Mouse (Mus musculus): Measurements from ENCODE around the gene Scimp. TPM values are rescaled to one million over a fixed set of nuclear protein-coding genes. Genes with fewer than 3 reads are reported as not detected.
A peak's percentile ranks its signal among the peaks of the same experiment; 100 is the strongest.

The Scimp gene
- polyA plus RNA-seq (2012; ENCODE audit: insufficient read depth, low replicate concordance): not detected in 2 replicates

DNA sequence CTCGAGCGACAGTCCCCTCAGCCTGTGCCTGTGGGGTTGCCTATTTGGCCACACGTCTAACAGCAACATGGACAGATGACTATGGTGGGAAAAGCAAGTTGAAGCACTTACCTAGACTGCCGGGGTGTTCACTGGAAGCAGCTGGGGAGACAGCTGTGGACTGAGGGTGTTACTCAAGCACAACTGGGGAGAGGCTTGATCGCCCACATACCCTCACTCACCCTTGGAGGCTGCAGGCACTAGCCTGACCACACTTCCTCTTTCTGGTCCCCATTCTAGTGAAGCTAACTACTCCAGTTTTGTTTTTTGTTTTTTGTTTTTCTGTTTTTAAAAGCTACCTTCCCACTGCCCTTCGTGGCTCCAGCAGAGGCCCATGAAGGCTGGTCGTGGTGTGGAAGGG, at the start of gene Scimp:
Scimp (minus strand) TSS at position 222 of the 400 bp plus-strand sequence.
- H3K4me3 ChIP-seq (replicated peaks): peak within 1 kb of the TSS; percentile 33
- peaks cover 7% of the 10 kb centered on the region for H3K9me3 ChIP-seq
- no peaks in the 10 kb centered on the region for H3K36me3 ChIP-seq (replicated peaks; ENCODE audit: low read length)
- peaks cover 40% of the 10 kb centered on the region for H3K27me3 ChIP-seq (replicated peaks)
- H3K4me1 ChIP-seq: peaks cover 45% of the 10 kb centered on the region
- TF ChIP-seq FLI1 (IDR thresholded peaks at IDR 0.05; ENCODE audit: low read length): no peak
- no peak for TF ChIP-seq GATA1 (IDR thresholded peaks at IDR 0.05; ENCODE audit: borderline replicate concordance, low read length)

DNA sequence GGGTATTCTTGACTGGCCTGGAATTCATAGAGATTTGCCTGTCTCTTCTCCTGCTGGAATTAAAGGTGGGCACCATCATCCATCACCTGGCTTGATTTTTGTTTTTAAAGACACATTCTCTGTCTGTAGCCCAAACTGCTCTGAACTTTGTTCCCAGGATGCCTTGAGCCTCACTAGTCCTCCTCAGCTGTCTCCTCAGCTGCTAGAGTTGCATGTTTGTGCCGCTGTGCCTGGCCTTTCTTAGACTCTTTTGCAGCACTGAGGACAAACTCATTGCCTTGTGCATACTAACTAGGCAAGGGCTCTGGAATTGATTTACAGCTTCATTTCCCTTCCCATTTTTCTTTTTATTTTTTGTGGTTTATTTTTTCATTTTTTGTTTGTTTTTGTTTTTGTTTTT, 48.0 kb upstream of the Scimp start:
- H3K4me1 ChIP-seq: peaks cover 29% of the 10 kb centered on the region

DNA sequence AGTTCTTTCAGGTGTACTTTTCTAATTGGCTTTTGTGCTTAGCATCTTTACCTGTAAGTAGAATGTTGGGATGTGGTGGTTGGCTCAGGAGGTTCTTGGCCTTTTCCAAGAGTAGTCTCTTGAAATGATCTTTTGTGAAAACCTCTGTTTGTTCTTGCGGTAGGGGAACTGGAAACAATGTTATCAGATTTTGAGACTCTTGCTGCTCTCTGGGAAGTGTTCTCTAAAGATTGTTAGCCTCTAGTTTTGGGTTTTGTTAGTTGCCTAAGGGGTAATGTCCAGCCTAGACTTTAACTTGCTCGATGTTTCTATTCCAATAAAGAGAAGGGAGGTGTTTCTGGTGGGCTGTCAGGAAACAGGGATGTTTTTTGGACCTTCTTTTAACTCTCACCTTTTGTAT, 33.6 kb upstream of the Scimp start:
- Histone ChIP-seq H3K9me3 (no peaks in the 10 kb centered on the region), H3K27me3 (replicated peaks) (peaks cover 4% of the 10 kb centered on the region), H3K4me1 (peaks cover 36% of the 10 kb centered on the region), H3K36me3 (replicated peaks; ENCODE audit: low read length) (peaks cover 4% of the 10 kb centered on the region), H3K4me3 (replicated peaks) (peak overlapping the region; percentile 99)
- no peak for TF ChIP-seq GATA1 (IDR thresholded peaks at IDR 0.05; ENCODE audit: borderline replicate concordance, low read length)
- TF ChIP-seq FLI1 (IDR thresholded peaks at IDR 0.05; ENCODE audit: low read length): no peak

More for the DNA sequence above, 48.0 kb upstream of the Scimp start:
- peaks cover 5% of the 10 kb centered on the region for H3K36me3 ChIP-seq (replicated peaks; ENCODE audit: low read length)
- H3K4me3 ChIP-seq (replicated peaks): no peak overlapping the region
- H3K27me3 ChIP-seq (replicated peaks): no peaks in the 10 kb centered on the region
- TF ChIP-seq GATA1 (IDR thresholded peaks at IDR 0.05; ENCODE audit: borderline replicate concordance, low read length): no peak
- TF ChIP-seq FLI1 (IDR thresholded peaks at IDR 0.05; ENCODE audit: low read length): no peak
- H3K9me3 ChIP-seq: no peaks in the 10 kb centered on the region

DNA sequence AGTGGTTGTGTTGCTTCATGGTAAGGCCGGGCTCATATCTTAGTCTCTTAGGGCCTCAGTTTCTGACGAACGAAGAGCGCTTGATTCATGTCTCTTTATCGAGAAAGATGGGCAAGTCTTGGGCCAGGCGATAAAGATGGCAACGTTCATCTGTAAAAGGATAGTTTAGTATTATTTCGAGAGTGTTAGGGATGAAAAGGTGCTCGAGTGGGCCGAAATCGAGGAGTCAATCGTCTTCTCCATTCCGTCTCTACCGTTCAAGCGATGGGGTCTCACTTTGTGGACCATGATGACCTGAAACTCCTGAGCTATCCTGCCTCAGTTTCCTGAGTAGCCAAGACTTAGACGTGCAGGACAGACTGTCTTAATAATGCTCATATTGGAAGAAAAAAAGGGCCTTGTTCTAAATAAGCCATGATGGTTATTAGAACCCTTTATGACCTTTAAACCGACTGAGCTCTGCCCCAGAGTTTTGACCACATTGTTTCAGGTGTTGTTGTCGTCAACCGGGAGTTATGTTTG, 33.1 kb upstream of the Scimp start:
- H3K4me1 ChIP-seq: peaks cover 36% of the 10 kb centered on the region
- peak overlapping the region; percentile 99 for H3K4me3 ChIP-seq (replicated peaks)
- H3K9me3 ChIP-seq: no peaks in the 10 kb centered on the region
- TF ChIP-seq FLI1 (IDR thresholded peaks at IDR 0.05; ENCODE audit: low read length): no peak
- no peak for TF ChIP-seq GATA1 (IDR thresholded peaks at IDR 0.05; ENCODE audit: borderline replicate concordance, low read length)
- H3K36me3 ChIP-seq (replicated peaks; ENCODE audit: low read length): peaks cover 4% of the 10 kb centered on the region
- H3K27me3 ChIP-seq (replicated peaks): peaks cover 8% of the 10 kb centered on the region

DNA sequence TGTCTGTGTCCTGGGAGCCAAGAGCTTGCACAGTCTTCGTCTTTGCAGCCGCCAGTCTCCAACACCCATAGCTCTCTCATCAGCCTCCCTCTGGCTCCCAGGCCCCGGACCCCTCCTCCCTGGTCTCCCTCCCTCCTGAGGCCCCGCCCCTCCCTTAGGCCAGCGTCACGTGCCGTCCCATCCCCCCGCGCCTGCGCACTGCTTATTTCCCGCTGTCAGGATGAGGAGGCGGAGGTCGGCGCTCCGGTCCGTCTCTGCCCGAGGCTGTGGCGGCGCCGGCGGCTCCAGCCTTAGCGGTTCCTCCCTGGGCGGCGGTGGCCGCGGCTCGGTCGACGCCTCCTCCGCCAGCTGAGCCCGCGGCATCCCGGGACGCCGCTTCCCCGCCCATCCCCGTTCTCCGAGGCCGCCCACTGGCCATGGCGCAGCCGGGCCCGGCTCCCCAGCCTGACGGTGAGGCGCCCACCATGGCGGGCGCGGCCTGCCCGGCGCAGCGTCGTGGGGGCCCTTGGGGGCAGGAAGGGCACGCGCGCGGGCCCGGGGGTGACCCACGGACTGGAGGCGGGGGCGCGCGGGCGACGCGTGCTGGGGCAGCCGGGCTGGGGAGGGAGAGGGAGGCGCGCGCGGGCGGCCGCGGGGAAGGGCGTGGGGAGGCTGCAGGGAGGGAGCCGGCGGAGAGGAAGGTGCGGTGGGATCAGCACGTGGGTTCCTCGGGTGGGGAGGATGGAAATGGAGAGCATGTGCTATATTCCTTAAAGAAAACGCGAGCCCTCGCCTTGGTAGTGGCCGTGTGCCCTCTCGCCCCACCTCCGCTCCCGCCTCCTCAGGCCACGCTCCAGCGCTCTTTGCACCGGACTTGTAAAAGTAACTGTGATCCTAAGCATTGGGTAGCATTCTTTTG, 32.4 kb upstream of the Scimp start, which contains the start of gene Rabep1:
Rabep1 (plus strand) TSS at position 220 of the 898 bp plus-strand sequence.
- H3K27me3 ChIP-seq (replicated peaks): peaks cover 8% of the 10 kb centered on the region
- peak within 1 kb of the TSS; percentile 99 for H3K4me3 ChIP-seq (replicated peaks)
- H3K9me3 ChIP-seq: no peaks in the 10 kb centered on the region
- peaks cover 4% of the 10 kb centered on the region for H3K36me3 ChIP-seq (replicated peaks; ENCODE audit: low read length)
- H3K4me1 ChIP-seq: peaks cover 36% of the 10 kb centered on the region
- TF ChIP-seq GATA1 (IDR thresholded peaks at IDR 0.05; ENCODE audit: borderline replicate concordance, low read length) (no peak), FLI1 (IDR thresholded peaks at IDR 0.05; ENCODE audit: low read length) (no peak)

DNA sequence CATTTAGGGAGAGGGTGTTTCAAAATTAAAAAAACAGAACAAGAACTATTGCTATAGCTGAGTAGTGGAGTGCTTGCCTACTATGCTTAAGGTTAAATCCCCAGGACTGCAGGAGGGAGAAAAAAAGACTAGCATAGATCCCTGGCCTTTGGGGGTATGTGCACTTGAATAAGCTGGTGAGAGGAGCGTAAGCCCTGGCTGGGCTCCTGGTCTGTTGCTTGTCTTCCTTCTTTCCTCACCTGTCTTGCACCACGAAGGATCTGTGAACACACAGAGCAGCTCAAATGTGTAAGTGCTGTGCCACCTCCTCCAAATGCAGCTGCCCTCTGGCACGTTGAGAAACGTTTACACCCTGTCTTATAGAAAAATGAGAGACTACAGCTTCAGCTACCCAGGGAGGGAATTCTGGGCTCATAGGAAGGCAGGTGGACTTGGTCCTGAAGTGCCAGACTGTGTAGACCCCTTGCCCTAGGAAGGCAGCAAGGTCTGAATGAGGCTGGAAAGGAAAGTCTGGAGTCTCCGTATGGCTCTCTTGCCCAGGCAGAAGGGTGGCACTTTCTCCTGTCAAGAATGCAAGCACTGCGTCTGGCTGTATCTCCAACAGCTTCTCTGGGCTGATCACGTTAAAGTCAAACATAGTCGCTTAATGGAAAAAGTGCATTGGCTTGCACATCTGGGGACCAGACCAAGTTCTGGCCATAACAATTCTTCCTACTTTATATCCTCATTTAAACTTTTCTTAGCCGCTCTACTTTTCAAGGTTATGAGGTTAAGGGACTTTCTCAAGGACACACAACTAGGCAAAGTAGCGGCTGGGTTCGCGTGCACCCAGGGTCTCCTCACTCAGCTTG, 31.5 kb upstream of the Scimp start:
- Histone ChIP-seq H3K9me3 (no peaks in the 10 kb centered on the region), H3K27me3 (replicated peaks) (peaks cover 8% of the 10 kb centered on the region), H3K4me1 (peaks cover 33% of the 10 kb centered on the region), H3K36me3 (replicated peaks; ENCODE audit: low read length) (peaks cover 2% of the 10 kb centered on the region), H3K4me3 (replicated peaks) (peak overlapping the region; percentile 99)
- TF ChIP-seq FLI1 (IDR thresholded peaks at IDR 0.05; ENCODE audit: low read length) (no peak), GATA1 (IDR thresholded peaks at IDR 0.05; ENCODE audit: borderline replicate concordance, low read length) (no peak)

DNA sequence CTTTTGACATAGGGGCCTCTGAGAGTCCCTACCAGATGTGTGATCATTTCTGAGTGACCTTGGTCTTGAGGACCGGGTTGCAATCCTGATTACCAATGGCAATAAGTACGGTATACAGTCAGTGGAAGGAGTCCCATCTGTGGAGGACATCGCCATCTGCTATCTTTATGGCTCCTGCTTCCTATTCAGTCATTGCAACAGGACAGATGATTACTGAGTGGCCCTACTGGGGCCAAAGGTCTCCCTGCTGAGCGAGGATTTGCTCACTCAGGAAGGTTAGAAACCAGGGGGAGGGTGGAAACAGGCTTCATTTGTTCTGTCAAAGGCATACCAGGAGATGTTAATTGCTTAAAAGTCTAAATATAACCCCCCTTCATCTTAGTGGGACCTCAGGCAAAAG, 30.6 kb upstream of the Scimp start:
- H3K9me3 ChIP-seq: no peaks in the 10 kb centered on the region
- peaks cover 8% of the 10 kb centered on the region for H3K27me3 ChIP-seq (replicated peaks)
- H3K36me3 ChIP-seq (replicated peaks; ENCODE audit: low read length): peaks cover 2% of the 10 kb centered on the region
- peaks cover 33% of the 10 kb centered on the region for H3K4me1 ChIP-seq
- H3K4me3 ChIP-seq (replicated peaks): no peak overlapping the region
- TF ChIP-seq GATA1 (IDR thresholded peaks at IDR 0.05; ENCODE audit: borderline replicate concordance, low read length) (no peak), FLI1 (IDR thresholded peaks at IDR 0.05; ENCODE audit: low read length) (no peak)

DNA sequence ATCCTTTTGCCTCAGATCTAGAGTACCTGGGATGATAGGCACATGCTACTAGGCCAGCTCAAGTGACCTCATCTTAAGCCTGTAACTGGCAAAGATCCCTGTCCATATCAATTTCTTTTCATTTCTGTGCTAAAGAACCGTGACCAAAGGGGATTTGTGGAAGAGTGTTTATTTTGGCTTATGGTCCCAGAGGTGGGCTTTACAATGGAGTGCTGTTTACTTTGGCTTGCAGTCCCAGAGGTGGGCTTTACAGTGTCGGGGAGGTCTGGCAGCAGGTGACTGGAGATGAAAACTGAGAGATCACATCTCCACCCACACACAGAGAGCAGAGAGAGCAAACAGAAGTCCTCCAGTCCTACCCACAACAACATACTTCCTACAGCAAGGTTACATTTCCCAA, 26.2 kb upstream of the Scimp start:
- Histone ChIP-seq H3K4me1 (peaks cover 6% of the 10 kb centered on the region), H3K4me3 (replicated peaks) (no peak overlapping the region), H3K9me3 (peaks cover 5% of the 10 kb centered on the region), H3K36me3 (replicated peaks; ENCODE audit: low read length) (no peaks in the 10 kb centered on the region), H3K27me3 (replicated peaks) (peaks cover 8% of the 10 kb centered on the region)
- TF ChIP-seq GATA1 (IDR thresholded peaks at IDR 0.05; ENCODE audit: borderline replicate concordance, low read length): no peak
- TF ChIP-seq FLI1 (IDR thresholded peaks at IDR 0.05; ENCODE audit: low read length): no peak

DNA sequence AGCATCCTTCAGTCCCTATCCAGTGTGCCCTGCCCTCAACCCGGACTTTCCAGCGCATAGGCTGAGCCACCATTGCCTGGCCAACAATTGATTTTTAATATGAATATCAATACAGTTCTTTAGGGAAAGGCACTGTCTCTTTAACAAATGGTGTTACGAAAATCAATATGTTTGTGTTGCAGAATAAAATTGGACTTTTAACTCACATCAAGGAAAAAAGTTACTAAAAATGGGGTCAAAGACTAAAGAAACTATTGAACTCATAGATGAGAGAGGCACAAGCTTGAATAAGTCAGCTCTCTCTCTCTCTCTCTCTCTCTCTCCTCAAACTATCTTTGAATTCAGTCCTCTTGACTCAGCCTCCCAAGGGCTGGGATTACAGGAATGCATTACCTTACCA, 24.6 kb upstream of the Scimp start:
- peaks cover 11% of the 10 kb centered on the region for H3K9me3 ChIP-seq
- H3K4me1 ChIP-seq: no peaks in the 10 kb centered on the region
- H3K4me3 ChIP-seq (replicated peaks): no peak overlapping the region
- no peak for TF ChIP-seq FLI1 (IDR thresholded peaks at IDR 0.05; ENCODE audit: low read length)
- no peak for TF ChIP-seq GATA1 (IDR thresholded peaks at IDR 0.05; ENCODE audit: borderline replicate concordance, low read length)
- peaks cover 8% of the 10 kb centered on the region for H3K27me3 ChIP-seq (replicated peaks)
- H3K36me3 ChIP-seq (replicated peaks; ENCODE audit: low read length): no peaks in the 10 kb centered on the region

All from megakaryocyte, embryonic 14.5 days (primary cell).